Mouse (Mus musculus): ENCODE measurements around the gene Samd4b. TPM values are rescaled to one million over a fixed set of nuclear protein-coding genes. Genes with fewer than 3 reads are reported as not detected.
A peak's percentile ranks its signal among the peaks of the same experiment; 100 is the strongest.

Samd4b gene
- polyA plus RNA-seq, 1 experiment from 2014 or later, result 29.5 TPM

DNA sequence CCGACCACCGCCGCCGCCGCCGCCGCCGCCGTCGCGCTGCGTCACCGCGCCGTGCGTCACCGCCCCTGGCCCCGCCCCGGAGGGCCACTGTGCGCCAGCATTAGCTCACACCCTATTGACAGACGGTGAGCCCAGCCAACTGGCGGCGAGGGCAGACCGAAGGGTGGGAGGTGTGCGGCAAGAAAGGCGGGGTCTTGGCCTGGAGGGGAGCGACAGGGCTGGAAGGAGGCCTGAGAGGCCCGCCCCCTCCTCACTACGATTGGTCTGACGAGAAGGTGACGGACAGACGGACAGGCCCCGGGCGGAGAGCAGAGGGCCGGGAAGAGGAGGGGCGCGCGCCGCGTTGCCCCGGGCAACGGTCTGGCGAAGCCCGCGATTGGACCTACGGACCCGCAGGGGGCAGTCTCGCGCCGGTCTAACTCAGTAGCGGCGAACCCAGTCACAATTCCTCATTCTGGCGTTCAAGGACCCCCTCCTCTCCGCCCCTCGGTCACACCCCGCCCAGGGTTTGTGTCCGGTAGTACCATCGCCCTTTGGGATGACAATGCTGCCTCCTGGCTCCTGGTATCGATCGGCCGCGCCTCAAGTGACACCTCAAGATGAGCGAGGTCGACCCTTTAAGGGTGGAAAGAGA, 161.6 kb downstream of the Samd4b start:
- Histone ChIP-seq H3K27me3 (ENCODE audit: control insufficient read depth, insufficient read depth, low read length) (no peaks in the 10 kb centered on the region), H3K4me1 (ENCODE audit: control insufficient read depth, insufficient read depth, low read length) (peaks cover 23% of the 10 kb centered on the region), H3K9me3 (ENCODE audit: control insufficient read depth, low read length) (no peaks in the 10 kb centered on the region), H3K4me3 (replicated peaks; ENCODE audit: low read depth, low read length) (peak overlapping the region; percentile 59), H3K9ac (replicated peaks; ENCODE audit: low read length) (peak overlapping the region; percentile 72), H3K36me3 (ENCODE audit: control insufficient read depth, insufficient read depth, low read length) (peaks cover 5% of the 10 kb centered on the region; the same call in 1 of the 2 replicates), H3K4me2 (ENCODE audit: low read length) (peak overlapping the region; percentile 84), H3K27ac (replicated peaks; ENCODE audit: low read depth, low read length) (peak overlapping the region; percentile 73)
- under 1% methylated on average over 59 of the region's 64 CpGs for WGBS
- DNase-seq (peak; percentile 98), ATAC-seq (ENCODE audit: low FRiP score, low TSS enrichment) (peak; percentile 99)

DNA sequence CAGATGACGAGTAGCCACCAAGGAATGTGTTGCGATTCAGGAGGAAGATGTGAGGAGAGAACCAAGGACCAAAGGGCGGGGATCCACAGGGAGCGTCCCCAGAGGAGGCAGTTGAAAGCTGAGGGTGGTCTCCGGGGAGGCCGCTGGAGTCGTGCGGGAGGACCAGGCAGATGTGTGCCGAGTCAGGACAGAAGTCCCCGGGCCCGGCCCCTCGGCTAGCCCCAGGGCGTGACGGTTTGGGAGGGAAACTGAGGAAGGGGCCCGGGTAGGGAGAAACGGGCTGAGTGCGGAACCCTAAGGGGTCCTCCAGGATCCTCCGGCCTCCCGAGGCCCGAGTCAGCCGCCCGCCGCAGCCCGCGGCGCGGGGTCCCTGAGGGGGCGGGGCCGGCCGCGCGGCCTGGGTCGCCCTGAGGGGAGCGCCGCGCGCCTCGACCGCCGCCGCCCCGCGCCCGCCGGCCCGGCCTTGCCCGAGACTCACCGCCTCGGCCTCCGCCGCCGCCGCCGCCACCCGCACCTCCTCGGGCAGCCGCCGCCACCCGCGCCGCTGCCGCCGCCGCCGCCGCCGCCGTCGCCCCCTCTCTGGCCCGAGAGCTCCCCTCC, 162.2 kb downstream of the Samd4b start:
- Histone ChIP-seq H3K27me3 (ENCODE audit: control insufficient read depth, insufficient read depth, low read length) (no peaks in the 10 kb centered on the region), H3K4me3 (replicated peaks; ENCODE audit: low read depth, low read length) (peak overlapping the region; percentile 59), H3K4me1 (ENCODE audit: control insufficient read depth, insufficient read depth, low read length) (peaks cover 23% of the 10 kb centered on the region), H3K27ac (replicated peaks; ENCODE audit: low read depth, low read length) (peak overlapping the region; percentile 73), H3K36me3 (ENCODE audit: control insufficient read depth, insufficient read depth, low read length) (peaks cover 5% of the 10 kb centered on the region; the same call in 1 of the 2 replicates), H3K9me3 (ENCODE audit: control insufficient read depth, low read length) (no peaks in the 10 kb centered on the region), H3K9ac (replicated peaks; ENCODE audit: low read length) (peak overlapping the region; percentile 72), H3K4me2 (ENCODE audit: low read length) (peak overlapping the region; percentile 84)
- ATAC-seq (ENCODE audit: low FRiP score, low TSS enrichment) (peak; percentile 48), DNase-seq (no peak)
- under 1% methylated on average over 33 of the region's 70 CpGs for WGBS

DNA sequence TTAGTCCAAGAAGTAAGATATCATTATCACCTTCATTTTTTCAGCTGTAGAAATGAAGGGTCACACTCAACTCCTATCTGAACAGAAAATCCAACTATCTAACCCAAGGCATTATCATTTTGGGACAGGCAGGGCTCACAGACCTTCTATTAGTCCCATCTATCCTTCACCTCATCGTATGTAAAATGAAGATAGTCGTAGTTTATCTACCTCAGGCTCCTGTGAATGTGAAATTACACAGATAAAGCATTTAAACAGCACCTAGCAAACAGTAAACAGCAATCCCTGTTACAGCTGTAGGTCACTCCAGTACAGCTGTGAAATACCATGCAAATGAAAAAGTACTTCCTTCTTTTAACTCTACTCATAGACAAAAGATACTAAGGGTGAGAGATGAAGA, 165.7 kb downstream of the Samd4b start:
- Histone ChIP-seq H3K4me1 (ENCODE audit: control insufficient read depth, insufficient read depth, low read length) (peaks cover 23% of the 10 kb centered on the region), H3K9me3 (ENCODE audit: control insufficient read depth, low read length) (no peaks in the 10 kb centered on the region), H3K27ac (replicated peaks; ENCODE audit: low read depth, low read length) (no peak overlapping the region), H3K36me3 (ENCODE audit: control insufficient read depth, insufficient read depth, low read length) (peaks cover 9% of the 10 kb centered on the region; the same call in 1 of the 2 replicates), H3K27me3 (ENCODE audit: control insufficient read depth, insufficient read depth, low read length) (no peaks in the 10 kb centered on the region), H3K4me2 (ENCODE audit: low read length) (no peak overlapping the region), H3K4me3 (replicated peaks; ENCODE audit: low read depth, low read length) (no peak overlapping the region), H3K9ac (replicated peaks; ENCODE audit: low read length) (no peak overlapping the region)
- ATAC-seq (ENCODE audit: low FRiP score, low TSS enrichment) (no peak), DNase-seq (no peak)
- WGBS, result 94% methylated on average over 2 of the region's 2 CpGs

GRCm38 (mm10) chr7:28430512-28430911, 167.4 kb downstream of the Samd4b start:
- no peak overlapping the region for H3K4me2 ChIP-seq (ENCODE audit: low read length)
- peaks cover 9% of the 10 kb centered on the region; the same call in 1 of the 2 replicates for H3K36me3 ChIP-seq (ENCODE audit: control insufficient read depth, insufficient read depth, low read length)
- 92% methylated on average over 1 of the region's 1 CpGs for WGBS
- DNase-seq, result no peak
- peaks cover 23% of the 10 kb centered on the region for H3K4me1 ChIP-seq (ENCODE audit: control insufficient read depth, insufficient read depth, low read length)
- H3K27ac ChIP-seq (replicated peaks; ENCODE audit: low read depth, low read length), result no peak overlapping the region
- no peaks in the 10 kb centered on the region for H3K9me3 ChIP-seq (ENCODE audit: control insufficient read depth, low read length)
- ATAC-seq (ENCODE audit: low FRiP score, low TSS enrichment), result no peak
- no peak overlapping the region for H3K4me3 ChIP-seq (replicated peaks; ENCODE audit: low read depth, low read length)
- no peaks in the 10 kb centered on the region for H3K27me3 ChIP-seq (ENCODE audit: control insufficient read depth, insufficient read depth, low read length)
- no peak overlapping the region for H3K9ac ChIP-seq (replicated peaks; ENCODE audit: low read length)

GRCm38 (mm10) chr7:28427738-28428137, 170.2 kb downstream of the Samd4b start:
- no peak overlapping the region for H3K4me3 ChIP-seq (replicated peaks; ENCODE audit: low read depth, low read length)
- no peaks in the 10 kb centered on the region; the same call in 1 of the 2 replicates for H3K4me1 ChIP-seq (ENCODE audit: control insufficient read depth, insufficient read depth, low read length)
- DNase-seq, result no peak
- ATAC-seq (ENCODE audit: low FRiP score, low TSS enrichment), result no peak
- peaks cover 20% of the 10 kb centered on the region for H3K36me3 ChIP-seq (ENCODE audit: control insufficient read depth, insufficient read depth, low read length)
- H3K9me3 ChIP-seq (ENCODE audit: control insufficient read depth, low read length), result no peaks in the 10 kb centered on the region
- no peak overlapping the region for H3K9ac ChIP-seq (replicated peaks; ENCODE audit: low read length)
- H3K27ac ChIP-seq (replicated peaks; ENCODE audit: low read depth, low read length), result no peak overlapping the region
- no peak overlapping the region for H3K4me2 ChIP-seq (ENCODE audit: low read length)
- no peaks in the 10 kb centered on the region for H3K27me3 ChIP-seq (ENCODE audit: control insufficient read depth, insufficient read depth, low read length)

GRCm38 (mm10) chr7:28423018-28423417, 174.9 kb downstream of the Samd4b start:
- DNase-seq (no peak), ATAC-seq (ENCODE audit: low FRiP score, low TSS enrichment) (no peak)
- Histone ChIP-seq H3K9ac (replicated peaks; ENCODE audit: low read length) (no peak overlapping the region), H3K27ac (replicated peaks; ENCODE audit: low read depth, low read length) (no peak overlapping the region), H3K36me3 (ENCODE audit: control insufficient read depth, insufficient read depth, low read length) (peaks cover 58% of the 10 kb centered on the region), H3K4me1 (ENCODE audit: control insufficient read depth, insufficient read depth, low read length) (no peaks in the 10 kb centered on the region), H3K9me3 (ENCODE audit: control insufficient read depth, low read length) (no peaks in the 10 kb centered on the region), H3K27me3 (ENCODE audit: control insufficient read depth, insufficient read depth, low read length) (no peaks in the 10 kb centered on the region), H3K4me2 (ENCODE audit: low read length) (no peak overlapping the region), H3K4me3 (replicated peaks; ENCODE audit: low read depth, low read length) (no peak overlapping the region)
- 100% methylated on average over 1 of the region's 1 CpGs for WGBS

- H3K9me3 ChIP-seq (ENCODE audit: control insufficient read depth, low read length), result no peaks in the 10 kb centered on the region
- H3K9ac ChIP-seq (replicated peaks; ENCODE audit: low read length), result no peak overlapping the region
- H3K27me3 ChIP-seq (ENCODE audit: control insufficient read depth, insufficient read depth, low read length), result no peaks in the 10 kb centered on the region
- DNase-seq (no peak), ATAC-seq (ENCODE audit: low FRiP score, low TSS enrichment) (no peak)
- H3K36me3 ChIP-seq (ENCODE audit: control insufficient read depth, insufficient read depth, low read length), result peaks cover 87% of the 10 kb centered on the region
- no peaks in the 10 kb centered on the region for H3K4me1 ChIP-seq (ENCODE audit: control insufficient read depth, insufficient read depth, low read length)
- no peak overlapping the region for H3K4me3 ChIP-seq (replicated peaks; ENCODE audit: low read depth, low read length)
- no peak overlapping the region for H3K4me2 ChIP-seq (ENCODE audit: low read length)
- no peak overlapping the region for H3K27ac ChIP-seq (replicated peaks; ENCODE audit: low read depth, low read length)
- 100% methylated on average over 2 of the region's 2 CpGs for WGBS
These were observed 178.5 kb downstream of the Samd4b start for GRCm38 (mm10) chr7:28419416-28419815.

- H3K27me3 ChIP-seq (ENCODE audit: control insufficient read depth, insufficient read depth, low read length), result no peaks in the 10 kb centered on the region
- 87% methylated on average over 8 of the region's 8 CpGs for WGBS
- ATAC-seq (ENCODE audit: low FRiP score, low TSS enrichment), result no peak
- peaks cover 92% of the 10 kb centered on the region for H3K36me3 ChIP-seq (ENCODE audit: control insufficient read depth, insufficient read depth, low read length)
- no peak overlapping the region for H3K9ac ChIP-seq (replicated peaks; ENCODE audit: low read length)
- DNase-seq, result no peak
- no peaks in the 10 kb centered on the region for H3K9me3 ChIP-seq (ENCODE audit: control insufficient read depth, low read length)
- H3K4me3 ChIP-seq (replicated peaks; ENCODE audit: low read depth, low read length), result no peak overlapping the region
- no peak overlapping the region for H3K4me2 ChIP-seq (ENCODE audit: low read length)
- no peak overlapping the region for H3K27ac ChIP-seq (replicated peaks; ENCODE audit: low read depth, low read length)
- no peaks in the 10 kb centered on the region for H3K4me1 ChIP-seq (ENCODE audit: control insufficient read depth, insufficient read depth, low read length)
These were observed 179.8 kb downstream of the Samd4b start for GRCm38 (mm10) chr7:28418096-28418670.

- no peaks in the 10 kb centered on the region for H3K9me3 ChIP-seq (ENCODE audit: control insufficient read depth, low read length)
- DNase-seq (no peak), ATAC-seq (ENCODE audit: low FRiP score, low TSS enrichment) (no peak)
- H3K9ac ChIP-seq (replicated peaks; ENCODE audit: low read length), result no peak overlapping the region
- H3K36me3 ChIP-seq (ENCODE audit: control insufficient read depth, insufficient read depth, low read length), result peaks cover 92% of the 10 kb centered on the region
- no peak overlapping the region for H3K4me2 ChIP-seq (ENCODE audit: low read length)
- H3K4me1 ChIP-seq (ENCODE audit: control insufficient read depth, insufficient read depth, low read length), result no peaks in the 10 kb centered on the region
- H3K27me3 ChIP-seq (ENCODE audit: control insufficient read depth, insufficient read depth, low read length), result no peaks in the 10 kb centered on the region
- H3K27ac ChIP-seq (replicated peaks; ENCODE audit: low read depth, low read length), result no peak overlapping the region
- no peak overlapping the region for H3K4me3 ChIP-seq (replicated peaks; ENCODE audit: low read depth, low read length)
These were observed 180.6 kb downstream of the Samd4b start for GRCm38 (mm10) chr7:28417368-28417767.
